Mouse (Mus musculus) E14TG2a.4 (cell line): ENCODE measurements around the gene Actr3.

Experiments
- CTCF ChIP-seq: conservative IDR thresholded peaks from 2 replicates; pipeline ENCODE4 v1.5.1; 2014; ENCODE audit warnings: low read length
- NANOG ChIP-seq: IDR thresholded peaks from 2 replicates; pipeline ENCODE4 v1.6.1; 2014; ENCODE audit warnings: borderline replicate concordance, low read length, mixed read lengths
- POU5F1 ChIP-seq: IDR thresholded peaks from 2 replicates; pipeline ENCODE4 v1.6.1; 2014; ENCODE audit warnings: low read length, borderline replicate concordance

DNA sequence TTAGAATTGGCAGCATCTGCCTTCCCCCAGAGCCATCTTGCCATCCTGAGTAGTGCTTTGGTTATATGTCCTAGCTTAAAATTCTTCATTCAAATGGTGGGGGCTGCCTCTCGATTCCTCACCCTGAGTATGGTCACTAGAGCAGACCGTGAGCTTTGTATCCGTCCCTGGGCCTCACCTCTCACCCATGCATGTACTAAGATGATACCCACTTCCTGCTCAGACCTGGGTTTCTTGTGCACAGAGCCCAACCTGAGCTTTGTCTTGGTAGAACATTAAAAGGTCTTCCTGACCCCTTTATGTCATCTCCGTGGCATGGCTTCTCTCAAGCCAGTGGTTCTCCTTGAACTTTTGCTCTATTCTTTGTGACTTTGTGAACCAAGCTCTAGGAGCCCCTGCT, 28.5 kb upstream of the Actr3 start:
- no peak for TF ChIP-seq CTCF
- no peak for TF ChIP-seq POU5F1
- no peak for TF ChIP-seq NANOG
